Mouse (Mus musculus): Measurements from ENCODE around the gene Zfp580.

DNA sequence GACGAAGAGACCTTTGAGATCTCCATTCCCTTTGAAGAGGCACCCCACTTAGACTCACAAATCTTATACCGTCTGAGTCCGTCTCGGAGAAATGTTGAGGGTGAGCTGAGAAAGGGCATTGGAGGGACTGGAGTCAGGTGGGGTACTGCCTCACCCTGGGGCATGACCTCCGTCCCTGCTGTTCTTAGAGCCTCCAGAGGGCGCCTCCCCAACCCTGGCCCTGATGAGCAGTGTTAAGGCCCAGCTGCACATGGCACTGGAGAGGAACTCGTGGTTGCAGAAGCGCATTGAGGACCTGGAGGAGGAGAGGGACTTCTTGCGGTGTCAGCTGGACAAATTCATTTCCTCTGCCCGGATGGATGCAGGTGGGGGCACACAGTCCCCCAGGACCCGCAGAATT, 6.5 kb downstream of the Zfp580 start:
- peak; percentile 18; the same call in 1 of the 2 replicates for TF ChIP-seq CTCF (conservative IDR thresholded peaks at IDR 0.05; ENCODE audit: low read length)
- TF ChIP-seq NANOG (IDR thresholded peaks at IDR 0.05; ENCODE audit: borderline replicate concordance, low read length), result no peak

Data from E14TG2a.4 (cell line).